Mouse (Mus musculus) c-Kit-negative CD71-positive TER-119-positive erythroid progenitor cells, embryonic 14.5 days (primary cell): Measurements from ENCODE around the gene Bcl11b.

Experiments used
- DNase-seq: peaks from one replicate; pipeline ENCODE4 v3.0.0-alpha.2; 2013; ENCODE audit warnings: low read depth, low spot score

The Bcl11b gene

DNA sequence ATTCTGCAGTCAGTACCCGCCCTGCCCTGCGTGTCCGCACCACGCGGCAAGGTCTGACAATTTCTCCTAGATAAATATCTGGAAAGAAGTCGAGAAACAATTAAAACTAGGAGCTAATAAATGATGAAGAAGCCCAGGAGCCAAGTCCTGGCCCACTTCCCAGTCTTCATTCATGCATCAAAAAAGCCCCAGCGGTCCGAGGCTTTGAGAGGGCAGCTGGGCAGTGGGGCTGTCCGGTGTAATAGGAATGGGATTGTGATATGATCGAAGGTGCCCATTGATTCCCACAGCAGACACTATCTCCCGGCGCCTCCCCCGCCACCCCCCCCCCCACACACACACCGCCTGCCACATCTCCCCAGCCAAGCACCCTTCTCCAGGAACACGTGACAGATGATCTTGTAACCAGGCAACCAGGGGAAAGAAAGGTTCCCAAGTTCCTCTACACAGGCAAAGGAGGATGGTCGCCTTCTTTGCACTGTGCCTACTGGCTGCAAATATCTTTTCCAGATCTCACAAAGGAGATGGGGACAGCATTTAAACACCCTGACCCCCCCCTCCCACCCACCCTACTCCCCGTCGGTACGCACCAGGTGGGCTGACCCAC is 68.5 kb downstream of the Bcl11b start:
- no peak for DNase-seq

DNA sequence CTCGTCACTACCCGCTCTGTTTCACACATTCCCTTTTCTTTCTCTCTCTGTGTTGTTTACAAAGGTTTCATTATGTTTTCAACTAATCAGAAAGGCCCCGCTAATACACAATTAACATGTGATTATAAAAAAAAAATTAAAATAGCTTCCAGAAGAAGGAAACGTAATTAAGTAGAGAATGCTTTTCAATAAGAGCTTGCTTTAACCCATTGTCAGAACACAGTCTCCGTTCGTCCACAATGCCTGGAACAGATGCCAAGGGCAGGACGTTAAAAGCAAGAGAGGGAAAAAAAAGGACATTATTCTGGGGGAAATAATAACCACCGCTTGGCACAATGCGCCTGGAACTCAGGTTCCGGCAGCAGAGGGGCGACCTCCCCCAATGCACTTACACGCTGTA is 71.3 kb downstream of the Bcl11b start:
- no peak for DNase-seq

DNA sequence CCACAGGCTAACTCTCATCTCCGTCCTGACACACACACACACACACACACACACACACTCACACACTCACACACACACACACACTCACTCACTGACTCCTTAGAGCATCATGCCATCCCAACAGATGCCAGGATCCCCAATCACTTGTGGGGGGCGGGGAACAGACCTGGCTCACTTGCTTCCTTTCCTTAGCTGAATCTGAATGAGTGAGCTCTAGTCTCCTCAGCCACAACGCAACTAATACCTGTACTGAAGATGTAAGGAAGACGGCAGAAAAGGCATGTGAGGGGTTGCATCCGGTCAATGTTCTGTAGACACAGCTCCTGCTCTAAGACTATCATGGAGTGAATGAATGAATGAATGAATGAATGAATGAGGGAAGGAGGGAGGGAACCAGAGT is 71.9 kb downstream of the Bcl11b start:
- DNase-seq: no peak

DNA sequence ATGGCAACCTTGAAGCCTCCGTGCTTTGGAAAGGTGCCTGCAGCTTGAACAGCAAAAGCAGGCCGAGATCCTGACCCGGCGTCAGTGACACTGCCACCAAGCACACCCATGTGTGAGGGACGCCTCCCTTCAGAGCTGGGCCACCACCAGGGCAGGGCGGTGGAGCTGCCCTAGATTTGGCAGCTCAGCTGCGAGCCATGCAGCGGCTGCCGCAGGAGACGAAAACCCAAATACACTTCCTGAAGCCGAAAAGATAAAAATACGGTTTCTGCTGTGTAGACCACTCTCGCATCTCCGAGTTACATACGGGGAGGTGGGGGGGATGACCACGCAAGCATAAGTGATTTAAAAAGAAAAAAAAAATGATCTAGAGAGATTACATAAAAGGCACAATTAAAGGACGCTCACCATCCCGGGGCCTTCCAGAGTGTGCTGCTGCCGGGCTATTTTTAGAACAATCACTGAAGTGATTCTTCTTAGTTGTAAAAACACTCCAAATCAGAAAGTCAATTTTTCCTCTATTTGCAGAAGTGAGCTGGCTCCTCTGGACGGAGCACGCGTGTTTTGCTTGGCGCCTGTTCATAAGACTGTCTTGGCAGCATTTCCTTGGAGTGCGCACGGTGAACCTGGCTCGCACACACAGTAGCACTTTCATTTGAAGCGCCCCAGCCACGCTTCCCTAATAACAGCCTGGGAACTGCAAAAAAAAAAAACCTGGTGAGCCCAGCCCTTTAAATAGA is 72.6 kb downstream of the Bcl11b start:
- no peak for DNase-seq

DNA sequence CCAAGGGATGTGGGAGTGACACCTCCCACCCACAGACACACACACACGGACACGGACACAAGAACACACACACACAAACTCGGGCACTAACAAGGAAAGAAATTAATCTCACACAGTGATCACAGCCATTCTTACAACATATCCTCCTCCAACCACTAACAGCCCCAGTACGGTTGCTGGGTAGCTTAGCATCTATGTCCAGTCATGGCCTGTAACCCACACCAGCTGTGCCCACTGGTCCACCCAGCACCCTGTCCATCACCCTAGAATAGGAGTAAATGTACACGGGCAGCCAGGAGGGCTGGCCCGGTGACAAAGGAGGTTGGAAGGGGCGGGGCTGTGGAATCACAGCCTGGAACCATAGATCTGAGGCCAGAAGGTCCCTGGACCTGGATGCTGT is 74.5 kb downstream of the Bcl11b start:
- DNase-seq: no peak

DNA sequence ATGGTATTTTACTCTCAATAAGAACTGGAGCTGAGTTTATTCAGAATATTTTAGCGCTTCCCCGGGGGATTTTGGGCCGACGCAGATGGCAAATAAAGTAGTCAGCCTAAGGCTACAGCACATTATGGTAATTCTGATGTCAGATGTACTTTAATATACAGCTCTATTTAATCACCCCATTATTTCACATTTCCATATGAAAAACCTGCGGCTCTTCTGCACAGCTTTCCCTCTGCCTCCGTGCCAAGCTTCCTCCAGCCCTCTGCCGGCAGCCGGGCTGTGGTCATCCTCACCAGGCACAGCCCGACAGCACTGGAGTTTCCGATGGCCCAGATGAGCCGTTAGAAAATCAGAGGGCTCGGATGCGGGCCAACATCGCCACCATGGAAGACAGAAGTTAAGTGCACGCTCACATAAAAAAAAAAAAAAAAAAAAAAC is 74.9 kb downstream of the Bcl11b start:
- no peak for DNase-seq

DNA sequence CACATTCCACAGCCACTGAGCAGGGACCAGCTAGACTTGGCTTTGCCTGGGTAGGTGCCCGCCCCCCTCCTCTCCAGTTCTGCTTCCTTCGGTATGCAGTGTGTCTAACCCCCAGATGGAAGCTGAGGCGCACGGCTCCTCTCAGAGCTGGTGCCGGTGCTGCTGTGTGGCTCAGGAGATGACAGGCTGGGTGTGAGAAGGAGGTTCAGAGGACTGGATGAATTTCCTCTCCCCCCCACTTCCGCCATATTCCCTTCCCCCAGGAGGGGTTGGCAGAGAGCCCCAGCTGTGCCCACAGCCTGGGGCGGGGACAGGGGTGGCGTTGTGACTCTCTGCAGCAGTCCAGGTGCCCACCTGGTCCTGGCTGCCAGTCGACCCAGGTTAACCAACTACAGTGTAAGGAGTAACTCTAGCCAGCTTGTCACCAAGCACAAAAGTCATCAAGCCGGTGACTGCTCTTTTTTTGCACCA is 75.4 kb downstream of the Bcl11b start:
- no peak for DNase-seq

DNA sequence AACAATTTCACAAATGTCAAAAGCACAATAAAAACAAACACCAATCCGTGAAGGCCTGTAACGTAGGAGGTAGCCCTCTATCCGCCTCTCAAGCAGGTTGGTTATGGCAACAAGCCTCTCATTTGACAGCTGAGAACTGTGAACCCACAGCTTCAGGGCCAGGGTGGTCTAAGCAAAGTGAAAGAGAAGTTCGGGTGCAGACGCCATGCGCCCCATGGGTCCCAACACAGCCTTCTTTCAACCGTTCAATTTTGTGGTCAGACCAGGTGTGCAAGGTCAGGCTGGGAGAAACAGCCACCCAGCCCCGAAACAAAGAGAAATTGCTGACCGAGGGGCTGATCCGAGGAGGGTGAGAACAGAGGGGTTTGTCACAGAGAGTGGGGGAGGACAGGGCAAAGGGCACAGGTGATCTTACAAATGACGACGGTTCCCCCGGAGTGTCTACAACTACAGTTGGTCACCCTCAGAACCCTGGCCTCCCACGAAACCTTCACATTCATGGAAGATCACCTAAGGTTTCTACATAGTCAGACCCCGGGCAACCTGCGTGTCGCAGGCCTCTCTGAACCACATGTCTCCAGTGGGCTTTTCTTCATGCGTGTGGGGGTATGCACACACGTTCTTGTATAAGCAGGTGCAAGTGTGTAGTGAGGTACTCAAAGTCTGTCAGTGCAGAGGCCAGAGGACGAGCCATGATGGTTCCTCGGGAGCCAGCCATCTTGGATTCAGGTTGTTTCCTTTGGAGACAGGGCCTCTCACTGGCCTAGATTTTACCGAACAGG is 77.1 kb downstream of the Bcl11b start:
- DNase-seq: no peak

DNA sequence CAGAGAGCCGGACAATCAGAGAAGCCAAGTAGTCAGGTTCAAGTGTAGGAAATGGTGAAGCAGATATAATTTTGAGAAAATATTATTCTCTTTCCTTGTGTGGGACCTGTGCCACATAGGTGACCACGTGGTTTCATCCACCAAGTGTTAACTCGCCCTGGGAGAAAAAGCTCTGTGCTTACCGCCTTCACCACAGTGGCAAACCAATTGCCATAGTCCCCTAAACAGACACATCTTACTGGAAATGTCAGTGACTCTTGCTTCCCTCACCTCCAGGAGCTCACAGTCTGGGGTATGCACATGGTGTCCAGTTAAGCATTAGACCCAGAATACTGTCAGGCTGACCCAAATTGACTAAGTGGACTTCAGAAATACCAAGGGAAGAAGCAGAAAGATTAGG is 78.7 kb downstream of the Bcl11b start:
- no peak for DNase-seq

DNA sequence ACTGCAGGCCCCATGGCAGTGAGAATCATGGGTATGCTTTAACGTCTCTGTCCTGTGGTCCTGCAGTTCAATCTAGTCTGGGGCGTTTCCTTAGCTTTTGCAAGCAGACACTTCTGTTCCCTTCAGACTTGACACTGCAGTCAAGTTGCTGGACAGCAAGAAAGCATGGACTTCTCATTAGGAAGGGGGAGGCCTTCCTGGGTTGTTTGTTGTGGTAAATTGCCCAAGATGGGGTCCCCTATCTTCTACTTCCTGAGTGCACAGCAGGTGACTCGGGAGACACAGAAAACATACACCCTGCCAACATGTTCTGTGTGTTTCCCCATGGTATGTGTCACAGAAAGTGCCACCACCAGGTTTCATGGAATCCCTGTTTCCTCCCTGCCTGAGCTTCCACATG is 79.4 kb downstream of the Bcl11b start:
- no peak for DNase-seq

DNA sequence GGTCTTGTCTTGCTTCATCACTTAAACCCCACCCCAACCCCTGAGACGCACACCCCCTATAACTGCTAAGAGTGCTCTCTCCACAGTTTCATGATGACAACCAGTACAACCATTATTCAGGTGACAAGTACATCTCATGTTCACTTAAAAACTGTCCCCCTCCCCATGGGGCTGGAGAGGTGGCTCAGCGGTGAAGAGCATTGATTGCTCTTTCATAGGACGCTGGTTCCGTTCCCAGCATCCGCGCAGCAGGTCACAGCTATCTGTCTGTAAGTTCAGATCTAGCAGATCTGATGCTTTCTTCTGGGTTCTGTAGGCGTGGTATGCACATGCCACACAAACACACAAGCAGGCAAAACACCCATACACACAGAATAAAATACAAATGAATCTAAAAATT is 81.2 kb downstream of the Bcl11b start:
- no peak for DNase-seq

DNA sequence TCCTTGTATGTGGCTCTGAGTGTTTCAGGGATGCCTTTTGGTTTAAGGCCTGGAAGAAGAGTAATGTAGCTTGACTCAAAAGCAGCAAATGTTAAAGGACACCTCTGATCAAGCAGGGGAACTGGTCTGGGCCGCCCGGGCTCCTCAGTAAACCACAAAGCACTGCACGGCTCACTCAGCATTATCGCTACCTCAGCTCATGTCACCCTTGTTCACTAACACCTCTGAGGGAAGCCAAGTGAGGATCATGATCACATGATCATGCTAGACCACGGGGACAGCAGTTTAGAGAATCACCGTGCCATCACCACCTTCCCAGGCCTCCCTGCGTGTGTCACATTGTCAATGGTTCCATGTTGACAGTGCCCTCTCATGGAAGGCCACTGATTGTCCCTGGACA is 81.8 kb downstream of the Bcl11b start:
- no peak for DNase-seq

DNA sequence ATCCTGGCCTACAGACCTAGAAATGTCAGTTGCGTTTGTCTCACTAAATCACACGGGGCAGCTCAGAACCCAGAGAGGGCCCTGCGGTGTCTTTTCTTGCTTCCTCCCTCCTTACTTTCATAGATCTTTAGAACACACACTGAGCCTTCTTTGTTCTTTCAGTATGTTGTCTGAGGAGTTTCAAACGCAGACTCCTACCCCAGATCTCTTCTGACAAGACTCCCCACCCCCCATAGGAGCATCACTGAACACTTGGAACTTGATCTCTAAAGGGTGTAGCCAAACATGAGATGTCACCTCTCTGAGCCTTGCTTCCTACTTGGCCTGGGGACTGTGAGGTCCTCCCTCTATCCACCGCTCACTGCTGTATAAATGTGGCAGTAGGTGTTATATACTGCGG is 82.2 kb downstream of the Bcl11b start:
- DNase-seq: no peak

DNA sequence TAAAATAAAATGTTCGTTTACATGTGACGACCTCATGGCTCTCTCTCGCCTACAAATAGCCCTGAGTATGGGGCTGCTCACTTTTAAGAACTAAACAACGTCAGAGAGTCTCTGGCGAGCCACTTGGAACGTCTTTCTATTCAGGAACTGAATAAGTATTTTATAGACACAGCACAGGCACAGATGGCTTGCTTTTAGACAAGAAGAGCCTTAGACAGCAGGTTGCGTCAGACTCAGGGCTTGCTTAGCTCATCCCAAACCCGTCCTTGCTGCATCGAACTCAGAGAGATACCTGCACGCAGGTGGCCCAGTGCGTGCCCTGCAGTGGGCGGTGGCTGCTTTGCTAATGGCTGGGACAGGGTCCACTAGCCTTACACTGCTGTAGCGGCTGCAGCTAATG is 82.7 kb downstream of the Bcl11b start:
- no peak for DNase-seq

DNA sequence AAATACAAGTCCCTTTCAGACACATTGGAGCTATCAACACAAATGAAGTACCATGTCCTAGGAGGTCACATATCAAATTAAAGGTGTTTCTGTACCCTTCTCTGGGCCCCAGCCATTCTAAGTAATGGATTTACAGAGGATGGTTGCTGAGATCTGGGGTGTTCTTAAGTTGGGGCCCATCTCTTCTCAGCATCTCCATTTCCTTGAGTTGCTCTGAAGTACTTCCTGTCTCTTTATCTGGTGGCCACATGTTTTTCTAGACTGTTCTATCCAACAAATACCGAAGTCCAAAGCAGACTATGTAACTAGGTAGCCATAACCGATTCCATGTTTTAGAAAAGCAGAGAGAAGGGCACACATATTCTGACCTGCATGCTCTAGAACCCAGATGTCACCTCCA is 83.3 kb downstream of the Bcl11b start:
- no peak for DNase-seq

DNA sequence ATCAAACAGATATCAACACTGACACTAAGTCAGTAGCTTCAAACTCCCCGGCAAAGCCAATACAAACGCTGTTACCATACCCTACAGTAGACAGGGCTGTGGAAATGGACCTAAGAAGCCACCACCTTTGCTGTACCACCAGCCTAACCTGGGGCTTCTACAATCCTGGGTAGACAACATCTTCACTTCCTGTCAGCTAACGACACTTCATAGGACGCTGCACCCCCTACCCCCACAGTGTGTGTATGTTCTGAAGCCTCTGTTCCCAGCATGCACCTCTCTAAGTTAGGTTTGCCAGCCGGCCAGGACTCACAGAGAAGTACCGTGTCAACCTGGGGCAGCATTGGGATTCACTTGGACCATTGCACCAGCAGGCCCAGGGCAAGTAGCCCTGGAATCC is 84.6 kb downstream of the Bcl11b start:
- DNase-seq: no peak

DNA sequence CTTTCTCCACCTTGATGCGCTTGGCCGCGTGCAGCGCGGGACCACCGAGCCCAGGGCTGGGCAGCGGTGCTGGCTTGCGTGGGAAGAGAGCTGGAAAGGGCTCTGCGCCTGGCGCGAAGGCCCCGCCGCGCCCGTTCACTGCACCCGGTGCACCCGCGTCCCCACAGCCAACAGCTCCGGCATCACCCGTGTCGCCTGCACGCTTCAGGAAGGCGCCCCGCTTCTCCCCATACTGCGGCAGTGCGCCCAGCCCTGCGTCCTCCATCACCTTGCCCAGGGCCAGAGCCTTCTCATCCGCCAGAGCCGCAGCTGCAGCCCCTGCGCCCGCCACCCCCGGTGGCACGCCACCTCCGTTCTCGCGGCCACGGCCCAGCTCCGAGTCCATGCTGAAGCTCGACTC is 87.4 kb downstream of the Bcl11b start:
- no peak for DNase-seq

DNA sequence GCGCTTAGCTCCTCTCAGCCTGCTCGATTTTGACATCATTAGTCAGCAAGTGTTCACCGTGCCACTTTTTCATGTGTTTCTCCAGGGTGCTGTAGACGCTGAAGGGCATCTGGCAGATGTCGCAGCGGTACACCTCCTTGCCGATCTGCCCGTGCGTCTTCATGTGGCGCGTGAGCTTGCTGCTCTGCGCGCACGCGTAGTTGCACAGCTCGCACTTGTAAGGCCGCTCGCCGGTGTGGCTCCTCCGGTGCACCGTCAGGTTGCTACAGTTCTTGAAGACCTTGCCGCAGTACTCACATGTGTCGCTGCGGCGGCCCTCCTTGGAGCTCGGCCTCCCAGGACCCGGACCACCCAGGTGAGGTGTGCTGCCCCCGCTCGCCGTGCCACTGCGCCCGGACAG is 88.0 kb downstream of the Bcl11b start:
- DNase-seq: no peak

DNA sequence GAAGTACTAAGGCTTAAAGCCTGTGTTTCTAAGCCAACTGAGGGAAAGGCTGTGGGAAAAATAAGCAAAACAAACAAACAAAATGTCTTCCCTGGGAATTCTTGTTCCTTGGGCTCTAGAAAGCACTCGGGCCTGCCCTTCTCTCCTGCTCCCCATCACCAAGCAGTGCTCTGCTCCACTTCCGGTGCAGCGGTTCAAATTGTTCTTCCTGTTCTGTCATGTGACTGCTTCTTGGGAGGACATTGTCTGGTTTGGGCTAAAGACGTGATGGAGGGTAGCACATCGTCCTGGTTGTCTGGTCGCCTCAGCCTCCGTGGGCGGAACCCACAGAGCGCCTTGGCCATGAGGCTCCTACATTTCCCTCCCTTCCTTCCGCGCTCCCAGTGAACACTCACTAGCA is 94.6 kb downstream of the Bcl11b start:
- DNase-seq: no peak

DNA sequence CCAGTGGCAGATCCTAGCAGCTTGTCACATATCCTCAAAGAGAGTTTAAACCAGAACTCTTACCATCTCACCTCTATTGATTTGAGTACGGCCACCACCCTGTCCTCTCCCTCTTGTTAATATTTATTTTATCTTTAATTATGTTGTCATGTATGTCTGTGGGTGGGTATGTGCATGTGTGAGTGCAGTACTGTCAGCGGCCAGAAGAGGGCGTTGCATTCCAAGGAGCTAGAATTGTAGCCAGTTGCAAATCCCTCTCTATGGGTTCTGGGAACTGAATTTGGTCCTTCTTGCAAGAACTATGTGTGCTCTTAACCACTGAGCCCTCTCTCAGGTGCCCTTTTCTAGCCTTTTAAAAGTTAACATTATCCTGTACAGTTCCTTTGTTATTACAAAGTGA is 98.1 kb downstream of the Bcl11b start:
- no peak for DNase-seq

DNA sequence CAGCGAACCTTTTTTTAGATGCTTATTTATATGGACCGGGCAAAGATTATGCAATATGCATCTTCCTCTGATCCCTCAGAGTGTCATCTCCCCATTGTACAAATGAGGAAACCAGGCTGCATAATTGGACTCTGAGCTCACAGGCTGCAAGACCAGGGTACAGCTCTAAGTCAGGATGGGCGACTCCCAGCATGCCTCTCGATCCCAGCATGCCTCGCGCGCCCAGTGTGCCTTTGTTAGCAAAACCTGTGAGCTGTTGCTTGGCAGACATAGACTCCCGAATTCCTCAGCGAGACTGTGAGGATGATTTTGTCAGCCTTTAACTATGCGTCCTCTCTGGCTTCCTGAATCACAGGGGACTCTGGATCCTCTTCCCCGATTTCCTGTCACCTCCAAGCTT is 98.9 kb downstream of the Bcl11b start:
- DNase-seq: no peak

DNA sequence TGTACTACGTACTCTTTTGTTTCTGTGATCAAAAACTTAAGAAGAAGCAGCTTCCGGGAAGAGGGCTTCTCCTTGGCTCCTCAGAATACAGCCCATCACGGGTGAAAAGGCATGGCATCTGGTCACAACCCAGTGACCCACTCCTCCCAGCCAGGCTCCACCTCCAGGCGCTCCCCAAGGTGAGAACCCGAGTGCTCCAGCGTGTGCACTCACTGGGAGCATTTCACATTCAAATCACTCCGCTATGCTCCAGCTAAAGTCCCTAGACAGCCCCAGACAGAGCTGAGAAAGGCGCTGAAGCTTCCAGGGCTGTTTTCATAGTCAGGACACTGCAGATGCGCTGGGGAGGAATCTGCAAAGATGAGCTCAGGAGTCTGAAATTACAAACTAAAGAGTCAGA is 99.5 kb downstream of the Bcl11b start:
- no peak for DNase-seq

DNA sequence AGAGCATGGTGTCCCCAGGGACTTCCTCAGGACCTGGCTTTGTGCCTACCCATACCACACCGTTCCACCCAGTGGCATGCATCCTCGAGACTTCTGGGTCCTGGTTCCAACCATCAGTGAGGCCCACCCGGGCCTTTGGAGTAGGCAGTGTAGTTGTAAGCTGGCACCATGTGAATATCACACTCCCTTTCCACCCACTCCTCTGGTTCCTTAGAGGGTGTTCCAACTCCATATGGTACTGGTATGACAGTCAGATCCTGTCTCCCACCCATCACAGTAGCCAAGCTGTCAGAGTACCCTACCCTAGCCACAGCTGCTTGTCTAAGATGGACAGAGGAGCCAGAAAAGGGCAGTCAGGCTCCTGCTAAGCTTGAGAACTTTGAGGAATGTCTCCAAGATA is 112.0 kb downstream of the Bcl11b start:
- no peak for DNase-seq
